Mouse (Mus musculus): ENCODE measurements around the gene AI467606.

- no peak for TF ChIP-seq POLR2A (IDR thresholded peaks at IDR 0.05; ENCODE audit: borderline replicate concordance, low read depth, low read length)
- TF ChIP-seq CTCF (IDR thresholded peaks at IDR 0.05; ENCODE audit: low read depth, low read length): no peak
These were observed 8.4 kb downstream of the AI467606 start for GRCm38 (mm10) chr7:127099528-127099927.
